Mouse (Mus musculus): ENCODE data around the gene Hecw1.

Hecw1 gene

GRCm38 (mm10) chr13:14522906-14523269 lies at the start of gene Hecw1:
Gene Hecw1, minus strand, starts transcription at chr13:14523228.
- DNase-seq (ENCODE audit: low spot score) = no peak

DNA sequence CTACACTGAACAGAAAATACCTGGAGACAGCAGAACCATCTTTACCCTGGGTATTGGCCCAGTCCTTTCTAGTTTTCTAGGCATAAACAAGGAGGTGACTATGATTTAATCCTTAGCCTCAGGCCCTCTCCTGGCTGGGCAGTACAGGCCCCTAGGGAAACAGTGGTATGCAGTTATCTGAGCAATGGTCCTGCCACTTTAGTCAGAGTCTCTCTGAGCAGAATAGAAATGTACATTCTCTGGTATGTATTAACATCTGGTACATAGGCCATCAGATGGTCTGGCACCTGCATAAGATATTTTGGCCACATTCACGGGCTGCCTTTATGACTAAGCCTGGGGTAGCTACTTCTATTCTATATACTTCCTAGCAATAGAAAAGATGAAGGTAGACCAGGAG lies 38.3 kb upstream of the Hecw1 start:
- no peak for DNase-seq (ENCODE audit: low spot score)

DNA sequence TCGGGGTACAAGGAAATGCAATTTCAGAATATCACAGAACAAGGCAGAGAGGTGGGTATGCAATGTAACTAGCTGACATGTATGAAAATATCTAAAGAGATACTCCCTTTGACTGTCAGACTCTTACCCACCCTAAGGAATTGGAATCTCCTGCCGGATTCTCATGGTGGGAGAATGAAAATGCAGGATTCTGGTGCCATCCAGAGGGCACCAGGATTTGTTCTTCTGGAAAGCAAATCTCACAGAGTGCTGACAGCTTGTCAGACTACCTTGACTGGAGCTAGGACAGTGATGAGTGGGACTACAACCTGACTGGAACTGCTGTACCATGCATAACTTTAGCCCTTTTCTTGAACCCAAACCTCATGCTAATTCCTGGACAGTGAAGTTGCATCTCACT lies 29.6 kb upstream of the Hecw1 start:
- DNase-seq (ENCODE audit: low spot score) = no peak

DNA sequence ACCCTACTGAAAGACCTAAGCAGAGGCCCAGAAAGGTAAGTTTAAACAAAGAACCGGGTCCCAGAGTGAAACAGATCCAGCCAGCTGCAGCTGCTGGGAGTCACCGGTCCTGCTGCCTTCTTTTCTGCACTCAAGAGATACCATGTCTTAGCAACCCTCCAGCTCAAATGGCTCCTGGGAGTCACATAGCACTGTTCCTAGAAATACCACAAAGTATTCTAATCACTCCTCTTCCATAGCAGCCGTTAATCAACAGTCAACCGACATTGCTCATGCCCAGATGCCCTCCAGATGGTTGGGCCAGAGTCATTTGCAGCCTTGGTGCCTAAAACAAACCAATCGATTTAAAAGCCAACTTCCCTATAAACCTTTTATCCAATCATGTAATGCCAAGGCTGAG lies 19.8 kb upstream of the Hecw1 start:
- no peak for DNase-seq (ENCODE audit: low spot score)

DNA sequence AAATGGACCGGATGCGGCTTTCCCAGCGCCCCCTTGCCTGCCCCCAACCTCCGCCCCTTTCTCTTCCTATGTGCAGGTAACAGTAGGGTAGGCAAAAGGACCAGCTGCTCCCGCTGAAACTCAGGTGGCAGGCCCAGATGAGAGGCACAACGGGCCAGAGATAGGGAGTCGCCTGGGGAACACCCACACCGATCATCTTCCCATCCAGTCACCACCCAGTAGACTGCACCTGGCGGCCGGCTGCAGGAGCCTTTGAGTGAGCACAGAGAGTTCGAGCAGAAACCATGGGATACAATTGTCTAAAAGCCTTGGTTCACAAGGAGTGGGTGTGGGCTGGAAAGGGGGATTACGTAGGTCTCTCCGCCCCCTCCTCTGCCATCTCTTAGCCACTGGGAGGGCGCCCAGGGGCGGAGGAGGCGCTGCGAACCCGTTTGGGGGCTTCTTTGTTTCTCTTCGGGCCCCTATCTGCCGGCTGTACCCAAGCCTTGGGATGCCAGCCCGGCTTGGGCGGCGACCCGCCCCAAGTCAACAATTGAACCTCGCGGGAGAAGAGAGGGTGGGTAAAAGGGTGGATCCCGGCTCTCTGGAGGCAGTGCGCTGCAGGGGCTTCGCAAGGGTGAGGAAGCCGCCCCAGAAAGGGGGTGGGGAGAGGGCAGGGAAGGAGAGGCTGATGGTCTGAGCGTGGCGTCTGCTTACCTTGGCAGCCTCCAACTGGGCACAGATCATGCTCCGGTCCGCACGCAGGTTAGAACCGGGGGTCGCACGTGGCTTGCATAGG lies 711 bp downstream of the Hecw1 start:
- no peak for DNase-seq (ENCODE audit: low spot score)

- no peak for DNase-seq (ENCODE audit: low spot score)
Measured at GRCm38 (mm10) chr13:14521746-14522127, 1.3 kb downstream of the Hecw1 start.

DNA sequence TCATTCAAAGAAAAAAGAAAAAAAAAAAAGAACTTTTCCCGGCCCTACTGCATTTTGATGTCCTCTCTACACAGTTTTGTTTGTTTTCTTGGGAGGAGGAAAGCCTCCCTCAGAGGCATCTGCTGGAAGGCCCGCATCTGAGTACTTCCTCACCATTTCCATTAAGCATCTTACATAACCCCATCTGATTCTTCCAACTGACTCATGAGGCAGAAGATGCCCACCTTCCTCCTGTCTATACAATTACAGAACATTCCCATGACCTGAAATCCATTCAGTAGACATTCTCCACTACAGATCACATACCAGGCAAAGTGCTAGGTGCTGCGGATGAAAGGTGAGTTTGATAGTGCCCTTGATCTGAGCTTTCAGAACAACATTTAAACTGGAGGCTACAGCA lies 3.4 kb downstream of the Hecw1 start:
- no peak for DNase-seq (ENCODE audit: low spot score)

DNA sequence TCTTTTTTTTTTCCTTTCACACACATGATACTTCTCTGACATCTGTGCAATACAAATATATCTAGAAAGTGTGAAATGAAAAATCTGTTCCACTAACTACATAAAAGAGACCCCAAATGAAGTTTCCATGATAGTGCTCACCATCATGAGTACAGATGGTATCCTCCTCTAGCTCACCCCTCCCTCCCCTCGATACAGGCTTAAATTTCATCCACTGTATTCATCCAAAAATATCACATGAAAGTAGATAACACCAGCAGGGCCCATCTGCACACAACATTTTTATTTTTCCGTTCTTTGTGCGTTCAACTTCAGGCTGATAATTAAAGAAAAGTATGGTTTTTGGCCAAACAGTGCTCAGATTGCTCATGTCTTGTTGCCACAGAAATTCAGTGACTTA lies 5.5 kb downstream of the Hecw1 start:
- no peak for DNase-seq (ENCODE audit: low spot score)

DNA sequence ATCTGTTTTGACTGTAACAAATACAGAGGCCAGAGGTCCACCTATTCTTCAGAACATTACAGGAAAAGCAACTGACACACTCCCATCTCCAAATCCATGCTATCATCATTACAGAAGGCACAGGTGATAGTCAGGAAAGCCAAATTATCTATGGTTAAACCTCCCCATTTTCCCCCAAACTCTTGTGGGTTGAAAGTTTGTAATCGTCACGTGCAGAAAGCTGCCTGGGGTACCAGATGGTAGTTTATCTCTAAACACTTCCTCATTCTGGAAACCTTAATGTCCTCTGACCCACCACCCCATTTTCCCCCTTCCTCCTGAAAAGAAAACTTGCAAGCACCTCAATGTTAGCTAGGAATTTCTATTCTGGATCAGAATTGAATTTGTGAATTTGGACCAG lies 7.9 kb downstream of the Hecw1 start:
- DNase-seq (ENCODE audit: low spot score) = no peak

GRCm38 (mm10) chr13:14513934-14514333 lies 9.1 kb downstream of the Hecw1 start:
- DNase-seq (ENCODE audit: low spot score) = no peak

DNA sequence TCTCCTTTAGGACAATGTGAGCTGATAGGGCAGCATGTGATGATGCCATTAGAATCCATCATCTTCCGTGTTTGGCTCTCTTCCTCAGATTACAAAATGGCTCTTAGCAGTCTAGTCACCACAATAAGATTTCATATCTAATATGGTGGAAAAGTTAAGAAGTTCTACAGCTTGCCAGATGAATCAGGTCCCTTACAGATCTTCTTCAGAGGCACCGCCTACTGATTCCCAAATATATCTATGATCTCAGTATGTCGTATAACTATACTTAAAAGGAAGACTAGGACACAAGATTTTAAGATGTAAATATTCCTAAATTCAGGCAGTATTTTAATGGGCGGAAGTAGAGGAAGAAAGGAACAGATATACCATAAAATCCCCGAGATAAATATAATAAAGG lies 16.3 kb downstream of the Hecw1 start:
- no peak for DNase-seq (ENCODE audit: low spot score)

GRCm38 (mm10) chr13:14500251-14500650 lies 22.8 kb downstream of the Hecw1 start:
- no peak for DNase-seq (ENCODE audit: low spot score)

DNA sequence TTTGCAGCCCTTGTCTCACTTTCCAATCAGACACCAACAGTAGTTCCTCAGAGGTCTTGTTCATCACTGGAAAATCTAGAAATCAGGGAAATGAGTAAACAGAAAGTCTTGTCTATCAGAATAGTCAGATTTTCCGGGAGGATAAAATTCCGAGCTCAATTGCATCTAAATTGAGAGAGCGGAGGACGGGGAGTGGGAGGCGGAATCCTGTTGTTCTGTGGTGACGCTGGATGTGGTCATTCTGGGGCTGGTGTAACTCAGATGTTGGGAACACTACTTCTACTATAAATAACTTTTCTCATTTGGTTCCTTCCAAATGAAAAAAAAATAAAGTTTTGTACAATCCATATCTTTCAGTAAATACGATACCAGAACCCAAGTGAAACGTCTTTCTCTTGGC lies 24.2 kb downstream of the Hecw1 start:
- no peak for DNase-seq (ENCODE audit: low spot score)

DNA sequence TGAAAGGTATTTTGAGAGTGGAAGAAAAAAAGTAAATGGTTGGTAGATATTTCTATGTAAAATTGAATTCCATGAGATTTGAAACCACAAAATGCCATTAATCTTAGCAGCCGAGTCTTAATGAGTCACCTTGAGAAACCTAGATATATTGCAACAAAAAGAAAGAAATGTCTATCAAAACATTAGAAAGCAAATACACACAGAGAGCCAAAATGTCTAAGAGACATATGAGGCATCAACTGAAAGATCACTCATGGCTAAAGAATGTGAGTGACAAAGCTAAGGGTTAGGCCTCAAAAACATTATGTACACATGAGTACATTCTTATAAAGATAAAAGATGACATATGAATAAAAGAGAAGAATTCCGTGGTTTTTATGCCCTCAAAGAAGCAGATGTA lies 26.1 kb downstream of the Hecw1 start:
- no peak for DNase-seq (ENCODE audit: low spot score)

GRCm38 (mm10) chr13:14487812-14488211 lies 35.2 kb downstream of the Hecw1 start:
- no peak for DNase-seq (ENCODE audit: low spot score)

- no peak for DNase-seq (ENCODE audit: low spot score)
Measured at GRCm38 (mm10) chr13:14471121-14471520, 51.9 kb downstream of the Hecw1 start.

DNA sequence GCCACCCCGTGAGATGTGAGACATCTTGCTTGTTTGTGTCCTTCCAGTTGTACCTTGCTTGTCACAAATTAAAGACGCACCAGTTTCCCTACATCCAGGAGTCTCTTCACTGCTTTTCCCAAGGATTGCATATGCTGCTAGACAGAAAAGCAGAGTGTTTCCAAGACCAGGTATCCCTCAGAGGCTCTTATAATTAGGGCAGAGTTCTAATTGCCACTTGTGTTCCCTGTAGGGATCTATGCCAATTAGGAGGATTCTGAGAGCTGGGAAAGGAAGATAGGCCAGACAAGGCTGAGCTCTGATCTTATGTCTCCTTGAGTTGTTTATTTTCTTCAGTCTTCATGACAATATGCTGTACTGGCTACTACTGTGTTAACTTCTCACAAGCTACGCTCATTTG lies 55.5 kb downstream of the Hecw1 start:
- no peak for DNase-seq (ENCODE audit: low spot score)

DNA sequence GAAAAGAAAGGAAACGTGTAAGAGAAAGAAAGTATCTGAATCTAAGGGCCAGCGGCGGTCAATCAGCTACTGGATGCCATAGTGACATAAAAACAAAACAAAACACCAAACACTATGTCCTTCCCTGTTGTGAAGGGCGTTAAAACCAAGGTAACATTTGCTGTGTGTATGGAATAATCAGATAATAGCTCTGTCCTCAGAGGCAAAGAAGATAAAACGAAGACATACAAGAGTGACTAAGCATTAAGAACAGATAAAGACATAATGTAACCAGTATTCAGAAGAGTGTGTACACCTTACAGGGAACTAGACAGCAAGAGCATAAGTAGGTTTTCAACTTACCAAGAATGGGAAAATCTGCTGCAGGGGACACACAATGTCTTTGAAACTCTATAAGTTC lies 62.0 kb downstream of the Hecw1 start:
- DNase-seq (ENCODE audit: low spot score) = no peak

DNA sequence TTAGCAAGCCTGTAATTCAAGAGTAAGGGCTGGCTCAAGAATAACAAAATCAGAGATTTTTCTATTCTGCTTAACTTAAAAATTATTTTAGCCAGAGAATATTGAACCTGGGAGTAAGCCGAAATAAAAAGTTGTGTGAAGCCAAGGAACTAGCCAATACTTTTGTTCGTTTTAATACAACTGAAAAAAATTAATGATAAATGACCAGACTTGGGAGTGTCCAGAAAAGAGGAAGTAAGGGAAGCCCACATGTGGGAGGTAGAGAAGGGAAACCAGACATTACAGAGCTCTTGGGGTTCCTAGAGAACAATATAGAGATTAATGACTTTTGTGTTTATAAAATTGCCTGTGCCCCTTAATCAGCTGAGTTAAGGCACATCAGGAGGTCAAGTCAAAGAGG lies 66.0 kb downstream of the Hecw1 start:
- DNase-seq (ENCODE audit: low spot score) = no peak

DNA sequence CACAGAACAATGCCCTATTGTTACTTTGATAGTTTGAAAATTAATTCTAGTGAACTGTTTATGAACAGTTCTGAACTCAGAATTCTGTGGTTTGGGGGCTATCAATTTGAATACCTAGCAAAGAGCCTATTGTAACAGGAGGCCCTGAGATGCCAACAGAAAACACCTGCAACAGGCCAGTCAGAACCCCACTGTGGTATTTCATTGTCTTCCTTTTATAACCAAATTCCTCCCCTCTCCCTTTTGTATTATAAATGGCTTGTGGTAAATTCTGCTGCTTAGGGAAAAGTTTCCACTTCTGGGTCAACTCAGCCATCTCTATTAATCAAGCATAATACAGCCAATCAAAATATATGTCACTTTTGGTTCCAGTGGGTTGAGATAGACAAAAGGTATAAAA lies 83.5 kb downstream of the Hecw1 start:
- DNase-seq (ENCODE audit: low spot score) = no peak

- DNase-seq (ENCODE audit: low spot score) = no peak
Measured at GRCm38 (mm10) chr13:14428845-14429553, 94.0 kb downstream of the Hecw1 start.

- DNase-seq (ENCODE audit: low spot score) = no peak
Measured at GRCm38 (mm10) chr13:14424836-14425235, 98.2 kb downstream of the Hecw1 start.

- no peak for DNase-seq (ENCODE audit: low spot score)
Measured at GRCm38 (mm10) chr13:14413405-14413804, 109.6 kb downstream of the Hecw1 start.

DNA sequence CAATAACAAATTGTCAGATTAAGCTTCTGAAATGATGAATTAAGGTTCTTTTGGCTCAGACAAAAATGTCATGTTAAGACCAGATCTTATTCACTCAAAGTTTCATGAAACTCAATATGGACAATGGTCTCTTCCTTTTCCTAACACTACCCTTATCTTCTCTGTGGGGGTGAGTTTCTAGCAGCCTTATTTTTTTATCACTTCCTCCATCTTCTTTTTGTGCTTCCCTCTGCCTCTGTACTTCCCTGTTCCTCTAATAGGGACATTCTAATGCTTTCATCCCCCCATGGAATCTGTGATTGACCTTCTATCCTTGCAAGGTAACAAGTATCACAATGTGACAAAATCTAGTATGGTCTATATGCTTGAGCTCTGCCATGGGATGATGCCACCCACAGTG lies 148.6 kb downstream of the Hecw1 start:
- DNase-seq (ENCODE audit: low spot score) = no peak

All from adipocyte (in vitro differentiated cells).